Mouse (Mus musculus): ENCODE measurements around the gene Xrn1. TPM values are rescaled to one million over a fixed set of nuclear protein-coding genes. Genes with fewer than 3 reads are reported as not detected.
"Not testable (repeated sequence)": the region's sequence is repeated elsewhere in the genome, so short reads cannot be mapped to it uniquely, and the experiment has no call there.

Gene Xrn1
- total RNA-seq, 2 experiments from 2014 or later, result 24.0 to 28.5 TPM

DNA sequence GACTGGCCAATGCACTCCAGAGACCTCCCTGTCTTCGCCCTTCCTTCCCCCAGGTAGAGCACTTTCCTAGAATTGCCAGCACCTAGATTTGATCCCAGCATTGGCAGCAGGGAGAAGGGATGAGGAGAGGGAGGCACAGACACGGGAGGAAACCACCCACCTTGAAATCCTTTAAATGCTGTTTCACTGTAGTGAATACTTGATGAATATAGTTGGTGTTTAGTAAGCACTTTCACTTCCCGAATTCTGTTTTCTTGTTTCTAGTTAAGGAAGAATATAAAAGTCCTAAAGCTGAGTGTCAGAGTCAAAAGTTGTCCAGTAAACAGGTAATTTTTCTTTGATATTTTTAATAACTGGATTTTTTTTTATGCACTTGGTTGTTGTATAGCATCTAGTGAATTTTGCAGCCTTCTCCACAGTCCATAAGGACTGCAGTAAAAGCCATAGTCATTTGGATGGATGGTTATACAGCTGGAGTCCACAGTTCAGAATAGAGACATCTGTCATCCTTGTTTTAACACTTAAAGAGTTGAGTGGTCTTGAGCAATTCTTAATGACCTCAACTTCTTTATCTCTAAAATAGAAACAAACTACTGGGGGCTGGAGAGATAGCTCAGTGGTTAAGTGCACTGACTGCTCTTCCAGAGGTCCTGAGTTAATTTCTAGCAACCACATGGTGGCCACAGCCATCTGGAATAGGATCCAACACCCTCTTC lies 81.0 kb downstream of the Xrn1 start:
- DNase-seq (ENCODE audit: extremely low spot score in 1 of 2, low spot score in 1 of 2), result no peak

DNA sequence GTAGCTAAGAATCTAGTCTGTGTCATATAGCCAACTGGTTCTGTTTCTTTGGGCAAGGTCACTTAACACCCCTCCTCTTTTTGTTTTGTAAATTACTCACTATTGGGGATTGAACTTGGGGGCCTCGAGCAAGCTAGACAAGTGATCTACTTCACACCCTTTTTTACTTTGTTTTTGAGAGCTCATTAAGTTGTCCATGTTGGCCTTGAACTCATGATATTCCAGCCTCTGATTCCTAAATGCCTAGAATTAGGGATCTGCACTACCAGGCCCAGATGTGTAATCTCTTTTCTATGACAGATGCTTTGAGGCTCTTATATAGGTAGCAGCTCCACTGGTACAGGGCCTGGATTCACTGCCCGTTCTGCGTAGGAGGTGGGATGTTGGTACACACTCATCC lies 89.7 kb downstream of the Xrn1 start:
- DNase-seq (ENCODE audit: extremely low spot score in 1 of 2, low spot score in 1 of 2), result no peak

DNA sequence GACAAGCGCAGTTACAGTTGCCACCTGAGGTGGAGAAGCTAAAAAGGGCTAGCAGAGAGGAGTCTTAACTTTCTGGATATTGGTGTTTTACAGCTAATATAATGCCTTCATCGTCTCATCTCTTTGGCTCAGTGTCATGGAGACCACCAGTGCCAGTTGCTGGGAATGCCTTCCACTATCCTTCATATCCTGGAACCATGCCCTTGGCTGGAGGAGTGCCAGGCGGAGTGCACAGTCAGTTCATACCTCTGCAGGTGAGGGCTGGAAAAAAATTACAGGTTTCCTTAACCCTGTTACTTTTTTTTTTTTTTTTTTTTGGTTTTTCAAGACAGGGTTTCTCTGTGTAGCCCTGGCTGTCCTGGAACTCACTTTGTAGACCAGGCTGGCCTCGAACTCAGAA lies 96.9 kb downstream of the Xrn1 start:
- DNase-seq (ENCODE audit: extremely low spot score in 1 of 2, low spot score in 1 of 2), result no peak

DNA sequence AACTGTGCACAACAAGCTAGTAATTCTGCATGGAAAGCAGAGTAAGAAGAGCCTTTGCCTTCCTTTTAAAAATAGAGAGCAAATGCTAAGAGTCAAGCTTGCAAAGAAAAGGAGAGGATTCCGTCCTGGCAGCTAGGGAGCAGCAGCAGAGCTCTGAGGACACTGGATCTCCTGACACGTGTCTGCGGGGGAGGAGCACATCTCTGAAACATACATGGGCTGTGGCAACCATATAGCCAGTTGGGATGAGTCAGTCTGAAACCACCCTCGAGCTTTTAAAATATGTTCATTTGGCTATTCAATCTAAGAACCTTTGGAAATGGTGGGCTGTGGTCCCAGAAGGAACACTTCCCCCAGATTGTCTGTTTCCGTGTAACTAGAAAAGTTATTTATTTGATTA lies 100.3 kb downstream of the Xrn1 start:
- DNase-seq (ENCODE audit: extremely low spot score in 1 of 2, low spot score in 1 of 2), result peak; percentile 9 to 11

DNA sequence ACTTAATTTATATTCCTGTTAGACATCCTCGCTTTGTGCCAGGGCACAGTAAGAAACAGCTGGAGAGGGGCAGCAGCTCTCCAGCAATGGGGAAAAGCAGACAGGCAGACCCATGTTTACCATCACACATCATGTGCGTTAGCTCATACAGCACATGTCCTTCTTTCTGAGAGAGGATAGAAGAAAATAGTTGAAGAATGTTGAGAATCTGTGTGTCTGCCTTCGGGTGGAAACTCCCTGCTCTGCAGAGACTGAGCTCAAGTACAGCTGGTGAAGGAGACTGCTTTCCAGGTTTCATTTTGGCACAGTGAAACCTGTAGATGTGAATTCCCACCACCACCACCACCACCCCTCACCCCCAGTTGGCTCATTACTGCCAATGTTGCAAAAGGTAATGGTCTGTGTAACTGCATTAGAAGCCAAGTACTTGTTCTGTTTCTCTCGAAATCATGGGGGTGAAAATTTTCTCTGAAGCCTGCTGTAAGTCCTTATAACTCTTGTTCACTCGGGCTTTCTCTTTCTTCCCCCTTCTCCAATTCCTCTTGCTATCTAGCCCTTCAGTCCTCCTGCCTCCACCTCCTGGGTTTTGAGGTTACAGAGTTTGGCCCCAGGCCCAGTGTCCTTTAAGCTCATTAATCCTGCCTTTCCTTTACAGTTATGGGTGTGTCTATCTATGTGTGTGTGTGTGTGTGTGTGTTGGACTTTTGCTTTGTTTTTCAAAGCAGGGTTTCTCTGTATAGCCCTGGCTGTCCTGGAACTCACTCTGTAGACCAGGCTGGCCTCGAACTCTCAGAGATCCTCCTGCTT lies 102.1 kb downstream of the Xrn1 start:
- no peak for DNase-seq (ENCODE audit: extremely low spot score in 1 of 2, low spot score in 1 of 2)

DNA sequence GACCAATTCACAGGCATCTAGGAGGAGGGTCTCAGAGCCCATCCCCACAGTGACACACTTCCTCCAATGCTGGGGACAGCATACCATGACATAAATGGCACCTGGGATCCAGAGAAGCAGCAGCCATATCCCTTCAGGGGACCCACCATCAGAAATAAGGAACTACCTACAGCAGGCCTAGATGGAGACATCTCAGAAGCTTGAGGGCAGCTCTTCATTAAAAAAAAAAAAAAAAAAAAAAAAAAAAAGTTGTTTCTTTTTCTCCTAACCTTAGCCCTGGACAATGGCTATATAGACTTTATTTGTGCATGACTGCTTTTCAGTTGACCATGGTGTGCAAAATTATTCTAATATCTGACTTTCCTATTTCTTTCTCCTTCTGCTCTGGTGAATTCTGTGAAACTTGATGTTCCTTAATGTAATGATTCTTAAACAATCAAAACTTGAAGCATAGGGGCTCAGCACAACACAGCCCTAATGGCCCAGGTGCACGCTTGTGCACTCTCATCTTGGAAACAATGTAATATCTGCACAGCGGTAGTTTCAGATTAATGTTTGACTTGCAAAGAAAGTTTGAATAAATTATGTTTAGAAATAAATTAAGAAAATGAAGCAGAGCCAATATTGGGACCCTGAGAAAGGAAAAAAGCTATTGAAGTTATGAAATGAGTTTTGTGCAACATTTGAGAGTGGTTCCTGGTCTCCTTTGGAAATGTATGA lies 108.7 kb downstream of the Xrn1 start:
- no peak for DNase-seq (ENCODE audit: extremely low spot score in 1 of 2, low spot score in 1 of 2)

DNA sequence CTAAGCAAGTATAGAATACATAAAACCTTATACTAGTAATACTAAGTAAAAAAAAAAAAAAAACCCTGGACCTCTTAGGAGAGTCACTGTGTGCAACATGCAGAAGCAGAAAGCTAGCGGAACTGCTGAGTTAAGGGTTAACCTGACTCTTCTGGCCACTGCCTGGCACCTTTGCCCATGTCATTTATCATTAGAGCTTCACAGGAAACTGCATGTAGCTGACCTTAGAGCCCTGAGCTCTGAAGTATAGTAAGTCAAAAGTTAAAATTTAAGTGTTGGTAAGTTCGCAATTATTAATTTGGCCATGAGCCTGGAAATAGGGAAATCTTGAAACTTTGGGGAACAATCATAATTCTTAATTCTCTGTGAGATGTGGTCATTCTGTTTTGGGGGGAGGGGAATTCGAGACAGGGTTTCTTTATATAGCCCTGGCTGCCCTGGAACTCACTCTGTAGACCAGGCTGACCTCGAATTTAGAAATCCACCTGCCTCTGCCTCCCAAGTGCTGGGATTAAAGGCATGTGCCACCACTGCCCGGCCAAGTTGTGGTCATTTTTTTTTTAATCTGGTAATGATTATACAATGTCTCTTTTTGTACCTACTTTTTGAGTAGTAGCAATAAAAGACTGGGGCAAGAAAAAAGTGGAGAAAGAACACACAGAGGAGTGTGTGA lies 109.4 kb downstream of the Xrn1 start:
- DNase-seq (ENCODE audit: extremely low spot score in 1 of 2, low spot score in 1 of 2), result no peak

DNA sequence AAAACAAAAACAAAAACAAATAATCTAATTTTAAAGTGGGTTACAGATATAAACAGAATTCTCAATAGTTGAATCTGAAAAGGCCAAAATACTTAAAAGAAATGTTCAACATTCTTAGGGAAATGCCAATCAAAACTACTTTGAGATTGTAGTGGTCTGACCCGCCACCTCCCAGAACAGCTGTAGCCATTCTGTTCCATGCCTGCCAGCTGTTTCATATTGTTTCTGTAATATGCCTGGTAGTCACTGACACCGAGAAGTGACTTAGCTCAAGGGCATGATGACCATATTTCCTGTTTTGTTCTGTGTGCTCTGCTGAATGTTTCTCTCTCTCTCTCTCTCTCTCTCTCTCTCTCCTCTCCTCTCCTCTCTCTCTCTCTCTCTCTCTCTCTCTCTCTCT lies 112.9 kb downstream of the Xrn1 start:
- DNase-seq (ENCODE audit: extremely low spot score in 1 of 2, low spot score in 1 of 2), result no peak

DNA sequence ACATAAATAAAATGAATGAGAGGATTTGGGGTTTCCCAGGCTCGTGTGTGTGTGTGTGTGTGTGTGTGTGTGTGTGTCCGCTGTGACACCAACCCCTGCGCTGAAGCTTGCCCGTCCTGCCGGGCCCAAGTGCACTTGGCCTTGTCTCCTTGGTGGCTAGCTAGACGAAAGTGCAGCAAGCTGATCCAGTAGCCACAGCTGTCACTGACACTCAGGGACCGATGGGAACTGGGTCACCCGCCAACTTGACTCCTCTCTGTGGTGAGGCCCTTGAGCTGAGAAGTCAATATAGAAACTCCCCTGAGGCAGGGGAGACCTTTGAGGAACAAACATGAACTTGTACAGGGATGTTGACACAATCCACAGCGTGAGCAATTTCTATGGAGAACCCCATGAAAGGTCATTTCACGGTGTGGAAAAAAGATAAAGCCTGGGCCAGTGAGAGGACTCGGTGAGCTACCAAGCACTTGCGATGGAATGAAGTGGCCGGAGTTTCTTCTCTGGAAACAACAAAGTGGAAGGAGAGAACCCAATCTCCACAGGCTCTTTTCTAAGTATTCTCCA lies 124.3 kb downstream of the Xrn1 start:
- DNase-seq (ENCODE audit: extremely low spot score in 1 of 2, low spot score in 1 of 2), result no peak

DNA sequence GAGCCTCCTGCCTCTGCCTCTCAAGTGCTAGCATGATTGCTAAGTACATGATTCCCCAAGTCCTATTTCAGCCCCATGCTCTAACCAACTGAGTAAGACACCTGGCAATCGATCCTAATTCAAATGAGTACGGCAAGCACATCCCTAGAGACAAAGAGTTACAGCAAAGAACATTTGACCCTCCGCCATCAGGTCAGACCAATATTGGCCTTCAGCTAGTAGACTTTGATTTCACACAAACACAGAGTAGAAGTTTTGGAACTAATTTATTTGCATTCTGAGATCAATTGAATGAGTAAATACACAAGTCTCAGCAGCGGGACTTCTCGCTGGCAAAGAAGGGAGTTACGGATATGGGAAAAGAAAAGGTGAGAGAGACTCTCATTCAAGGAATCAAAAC lies 130.7 kb downstream of the Xrn1 start:
- no peak for DNase-seq (ENCODE audit: extremely low spot score in 1 of 2, low spot score in 1 of 2)

DNA sequence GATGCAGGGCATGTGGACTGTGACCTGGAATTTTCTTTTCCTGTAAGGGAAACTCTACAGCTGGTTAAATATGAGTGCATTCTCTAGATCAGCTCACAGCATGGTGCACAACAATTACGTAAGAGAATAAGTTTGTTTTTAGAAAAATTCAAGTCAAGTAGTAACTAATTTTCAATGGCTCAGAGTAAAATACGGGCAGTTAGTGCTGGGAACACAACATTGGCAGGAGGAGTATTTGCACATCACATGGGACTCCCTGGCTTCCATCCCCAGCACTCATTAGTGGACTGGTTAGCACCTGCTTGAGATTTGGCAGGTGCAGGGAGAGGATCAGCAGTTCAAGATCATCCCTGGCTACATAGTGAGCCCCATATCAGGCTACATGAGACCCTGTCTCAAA lies 133.1 kb downstream of the Xrn1 start:
- DNase-seq (ENCODE audit: extremely low spot score in 1 of 2, low spot score in 1 of 2), result no peak

DNA sequence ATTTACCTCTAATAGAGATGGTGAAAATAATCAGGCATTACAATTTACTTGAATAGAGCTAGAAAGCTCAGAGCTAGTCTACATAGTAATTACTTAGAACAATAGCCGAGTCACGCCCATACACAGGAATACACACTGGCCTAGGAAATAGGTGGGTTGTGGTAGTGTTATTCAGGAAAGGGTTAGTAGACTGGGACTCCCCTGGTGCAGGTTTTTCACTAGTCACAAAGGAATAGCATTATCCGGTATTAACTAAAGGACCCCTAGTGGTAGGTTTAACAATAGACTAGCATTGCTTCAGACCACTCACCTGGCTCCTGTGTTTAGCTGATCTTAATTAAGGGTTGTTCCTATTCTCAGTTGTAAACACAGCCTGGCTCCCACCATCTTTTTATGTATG lies 133.9 kb downstream of the Xrn1 start:
- not testable (repeated sequence) for DNase-seq (ENCODE audit: extremely low spot score in 1 of 2, low spot score in 1 of 2)

DNA sequence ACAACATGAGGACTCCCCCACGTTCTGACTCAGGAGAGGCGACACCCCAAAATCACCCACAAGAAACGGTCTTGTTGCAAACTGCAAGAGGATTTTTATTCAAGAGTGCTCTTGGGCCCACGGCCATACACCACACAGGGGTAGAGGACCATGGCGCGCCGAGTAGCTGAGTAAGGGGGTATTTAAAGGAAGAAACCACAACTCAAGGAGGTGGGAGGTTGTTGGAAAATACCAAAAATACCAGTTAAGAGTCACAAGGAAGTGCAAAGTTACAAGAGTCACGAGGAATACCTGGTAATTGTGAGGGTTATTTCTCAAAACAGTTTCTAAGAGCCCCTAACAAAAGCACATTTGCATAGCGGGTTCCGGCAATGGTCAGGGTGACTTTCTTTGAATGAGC lies 138.1 kb downstream of the Xrn1 start:
- DNase-seq (ENCODE audit: extremely low spot score in 1 of 2, low spot score in 1 of 2), result not testable (repeated sequence)

DNA sequence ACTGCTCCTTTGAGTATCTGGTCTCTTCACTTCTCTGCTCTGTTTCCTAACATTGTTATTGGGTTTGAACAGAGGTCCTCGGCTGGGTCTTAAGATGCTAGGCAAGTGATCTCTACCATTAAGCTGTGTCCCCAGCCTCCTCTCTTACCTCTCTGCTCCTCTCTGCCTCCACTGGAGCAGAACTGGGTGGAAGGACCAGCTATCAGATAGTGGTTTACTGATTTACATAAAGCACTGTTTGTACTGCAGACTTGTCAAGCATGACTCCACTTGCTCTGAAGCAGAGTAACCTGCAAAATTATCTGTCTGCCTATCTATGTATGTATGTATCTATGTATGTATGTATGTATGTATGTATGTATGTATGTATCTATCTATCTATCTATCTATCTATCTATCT lies 138.7 kb downstream of the Xrn1 start:
- DNase-seq (ENCODE audit: extremely low spot score in 1 of 2, low spot score in 1 of 2), result no peak

DNA sequence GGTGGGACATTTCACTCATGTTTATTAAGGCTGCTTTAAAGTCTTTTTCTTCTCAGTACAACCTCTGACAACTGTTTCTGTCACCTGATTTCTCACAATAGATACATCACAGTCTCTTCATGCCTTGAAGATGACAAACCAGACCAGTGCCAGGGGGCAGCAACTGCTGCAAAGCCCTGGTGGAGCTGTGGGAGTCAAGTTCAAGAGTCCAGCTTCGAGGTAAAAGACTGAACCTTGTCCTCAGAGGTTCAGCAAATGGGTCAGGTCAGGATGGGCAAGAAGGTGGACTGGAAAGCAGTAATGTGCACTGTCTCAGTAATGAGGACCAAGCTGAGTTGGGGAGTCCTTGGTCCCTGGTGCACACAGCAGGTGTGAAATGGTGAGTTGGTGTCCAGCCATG lies 139.8 kb downstream of the Xrn1 start:
- DNase-seq (ENCODE audit: extremely low spot score in 1 of 2, low spot score in 1 of 2), result no peak

DNA sequence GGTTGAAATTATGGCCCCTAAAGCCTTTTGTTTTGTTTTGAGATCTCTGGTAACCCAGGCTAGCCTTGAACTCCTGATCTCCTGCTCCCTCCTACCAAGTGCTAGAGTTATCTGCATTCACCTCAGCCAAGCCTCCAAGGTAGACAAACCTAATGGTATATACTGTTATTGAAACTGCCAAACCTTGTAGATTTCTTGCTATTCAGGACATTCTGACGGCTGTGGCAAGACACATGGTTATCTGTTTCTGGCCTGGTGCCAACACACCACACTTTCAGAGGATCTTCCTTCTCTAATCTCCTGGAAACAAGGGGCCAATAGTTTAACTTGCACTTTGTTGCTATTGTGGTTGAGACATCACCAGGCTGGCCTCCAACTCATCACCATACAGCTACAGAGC lies 140.6 kb downstream of the Xrn1 start:
- no peak for DNase-seq (ENCODE audit: extremely low spot score in 1 of 2, low spot score in 1 of 2)

DNA sequence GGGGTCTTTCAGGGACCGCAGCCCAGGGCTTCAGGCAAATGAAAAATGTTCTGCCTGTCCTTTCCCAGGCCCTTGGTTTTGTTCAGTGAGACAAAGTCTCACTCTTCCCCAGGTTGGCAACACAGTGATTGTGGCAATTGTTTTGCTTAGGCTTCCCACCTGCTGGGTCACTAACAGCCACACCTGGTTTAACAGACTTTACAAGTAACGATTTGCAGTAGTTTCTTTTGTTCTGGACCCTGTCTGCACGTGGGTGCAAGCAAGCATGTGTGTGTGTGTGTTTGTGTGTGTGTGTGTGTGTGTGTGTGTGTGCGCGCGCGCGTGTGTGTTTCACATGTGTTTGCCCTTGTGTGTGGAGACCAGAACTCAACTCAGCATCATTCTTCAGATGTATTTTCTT lies 148.3 kb downstream of the Xrn1 start:
- DNase-seq (ENCODE audit: extremely low spot score in 1 of 2, low spot score in 1 of 2), result no peak

Data from layer of hippocampus, postnatal 25 days (tissue).